Mouse (Mus musculus) naive thymus-derived CD4-positive, alpha-beta T cell, adult 5 months (primary cell): ENCODE measurements around the gene C130073F10Rik. TPM values are rescaled to one million over a fixed set of nuclear protein-coding genes. Genes with fewer than 3 reads are reported as not detected.

Experiments
- polyA plus RNA-seq: library from polyadenylated mRNA; unstranded; fragments of 100-300 nt; shearing (Covaris generic); gene quantifications from one replicate; pipeline ENCODE4 v1.2.1, GENCODE M21; 2017

C130073F10Rik gene
- polyA plus RNA-seq = not detected

GRCm38 (mm10) chr4:101893656-101894420, at the start of gene C130073F10Rik:
TSS of gene C130073F10Rik (minus strand) at chr4:101893789.

GRCm38 (mm10) chr4:101940107-101940506, 46.5 kb upstream of the C130073F10Rik start, which contains the start of gene Gm12794:
TSS of gene Gm12794 (plus strand) at chr4:101940407.

GRCm38 (mm10) chr4:101908821-101909220, 15.2 kb upstream of the C130073F10Rik start, which contains the start of gene Gm12800:
TSS of gene Gm12800 (plus strand) at chr4:101909121.

GRCm38 (mm10) chr4:101843923-101844322, 49.7 kb downstream of the C130073F10Rik start, which contains the start of gene B020004J07Rik:
TSS of gene B020004J07Rik (minus strand) at chr4:101844023.

Other genes starting within 250 kb of the C130073F10Rik start
- 28.4 TPM for gene Leprot, start 246.1 kb downstream of the C130073F10Rik start, polyA plus RNA-seq
- gene Lepr, start 176.4 kb downstream of the C130073F10Rik start, polyA plus RNA-seq = not detected
- gene B020004J07Rik, start 49.8 kb downstream of the C130073F10Rik start, polyA plus RNA-seq = not detected
- not detected for gene Gm12800, start 15.3 kb upstream of the C130073F10Rik start, polyA plus RNA-seq
- gene Gm12794, start 46.6 kb upstream of the C130073F10Rik start, polyA plus RNA-seq = not detected
- gene Gm12790, start 87.3 kb upstream of the C130073F10Rik start, polyA plus RNA-seq = not detected
- gene Gm12789, start 92.8 kb upstream of the C130073F10Rik start, polyA plus RNA-seq = not detected
- 346 TPM for gene Pde4b, start 193.8 kb upstream of the C130073F10Rik start, polyA plus RNA-seq